Mouse (Mus musculus) MEL (cell line): ENCODE results near the gene Vpreb3. TPM values are rescaled to one million over a fixed set of nuclear protein-coding genes. Genes with fewer than 3 reads are reported as not detected.

ENCODE experiments used
- DNase-seq: peaks from one replicate; pipeline ENCODE4 v3.0.0; 2011; ENCODE audit warnings: low read depth, low spot score
- H3K27ac ChIP-seq: 2 replicates; pipeline ENCODE4 v1.5.1; 2012; ENCODE audit warnings: low read depth, mild to moderate bottlenecking, control low read depth, low read length, moderate library complexity; ENCODE audit not compliant: control insufficient read depth
- H3K27me3 ChIP-seq, 2 experiments: fragments of 150-350 bp in 1 of 2; sonication (generic) in 1 of 2; 2 replicates each; pipeline ENCODE4 v1.6.1; 2012; ENCODE audit warnings: low read length in 2 of 2, mild to moderate bottlenecking in 2 of 2, improper control_type of control experiment in 1 of 2, moderate library complexity in 1 of 2; ENCODE audit not compliant: insufficient read depth in 2 of 2, control insufficient read depth in 1 of 2
- H3K36me3 ChIP-seq, 2 experiments: 2 replicates each; pipeline ENCODE4 v1.6.1; 2012 to 2014; ENCODE audit warnings: low read length in 2 of 2, improper control_type of control experiment in 1 of 2, inconsistent platforms in 1 of 2, mild to moderate bottlenecking in 1 of 2; ENCODE audit not compliant: insufficient read depth in 2 of 2, control insufficient read depth in 1 of 2
- H3K4me1 ChIP-seq, 2 experiments: fragments of 150-350 bp in 1 of 2; sonication (generic) in 1 of 2; 2 replicates each; pipeline ENCODE4 v1.6.1; 2012; ENCODE audit warnings: low read length in 2 of 2, improper control_type of control experiment in 1 of 2, mild to moderate bottlenecking in 1 of 2; ENCODE audit not compliant: insufficient read depth in 2 of 2, control insufficient read depth in 1 of 2
- H3K4me3 ChIP-seq, 2 experiments: fragments of 150-350 bp in 1 of 2; sonication (generic) in 1 of 2; 2 replicates each; pipeline ENCODE4 v1.5.1; 2012; ENCODE audit warnings: low read depth in 2 of 2, low read length in 2 of 2, mild to moderate bottlenecking in 2 of 2, moderate library complexity in 2 of 2, control low read depth in 1 of 2, improper control_type of control experiment in 1 of 2; ENCODE audit not compliant: control insufficient read depth in 1 of 2, insufficient read depth in 1 of 2
- H3K79me2 ChIP-seq: 2 replicates; pipeline ENCODE4 v1.6.1; 2012; ENCODE audit warnings: mild to moderate bottlenecking, low read length, moderate library complexity; ENCODE audit not compliant: control insufficient read depth, poor library complexity, insufficient read depth
- H3K9ac ChIP-seq: 2 replicates; pipeline ENCODE4 v1.6.1; 2012; ENCODE audit warnings: low read depth, mild to moderate bottlenecking, control low read depth, low read length, moderate library complexity; ENCODE audit not compliant: control insufficient read depth, poor library complexity, severe bottlenecking
- H3K9me3 ChIP-seq: fragments of 150-350 bp; sonication (generic); replicated peaks from 2 replicates; pipeline ENCODE4 v1.6.1; 2012; ENCODE audit warnings: mild to moderate bottlenecking, low read length, improper control_type of control experiment, moderate library complexity; ENCODE audit not compliant: insufficient read depth
- CHD2 ChIP-seq: IDR thresholded peaks from 2 replicates; pipeline ENCODE4 v1.6.1; 2011; ENCODE audit warnings: low read length, improper control_type of control experiment
- CTCF ChIP-seq, 3 experiments: IDR thresholded peaks in 2 of 3; conservative IDR thresholded peaks in 1 of 3; 2 replicates each; pipeline ENCODE4 v1.5.1; 2011 to 2012; ENCODE audit warnings: low read length in 3 of 3, low read depth in 2 of 3, mild to moderate bottlenecking in 2 of 3, improper control_type of control experiment in 1 of 3, inconsistent platforms in 1 of 3, mixed read lengths in 1 of 3, moderate library complexity in 1 of 3; ENCODE audit not compliant: control insufficient read depth in 1 of 3, insufficient read depth in 1 of 3, poor library complexity in 1 of 3, severe bottlenecking in 1 of 3
- ELF1 ChIP-seq: IDR thresholded peaks from 2 replicates; pipeline ENCODE4 v1.6.1; 2014; ENCODE audit warnings: low read depth, mild to moderate bottlenecking, inconsistent platforms, low read length, improper control_type of control experiment, moderate library complexity
- EP300 ChIP-seq, 2 experiments: IDR thresholded peaks; 2 replicates each; pipeline ENCODE4 v1.6.1; 2011; ENCODE audit warnings: improper control_type of control experiment in 2 of 2, low read length in 2 of 2, low read depth in 1 of 2, mild to moderate bottlenecking in 1 of 2
- HCFC1 ChIP-seq: IDR thresholded peaks from 2 replicates; pipeline ENCODE4 v1.6.1; 2012; ENCODE audit warnings: low read depth, mild to moderate bottlenecking, inconsistent platforms, low read length, improper control_type of control experiment, moderate library complexity
- JUND ChIP-seq: IDR thresholded peaks from 2 replicates; pipeline ENCODE4 v1.6.1; 2011; ENCODE audit warnings: low read depth, mild to moderate bottlenecking, improper control_type of control experiment, low read length
- MEF2A ChIP-seq: IDR thresholded peaks from 2 replicates; pipeline ENCODE4 v1.6.1; 2014; ENCODE audit warnings: low read depth, mild to moderate bottlenecking, inconsistent platforms, low read length, improper control_type of control experiment; ENCODE audit not compliant: poor library complexity, insufficient replicate concordance, severe bottlenecking; ENCODE audit errors: extremely low read depth
- MXI1 ChIP-seq: IDR thresholded peaks from 2 replicates; pipeline ENCODE4 v1.6.1; 2011; ENCODE audit warnings: mild to moderate bottlenecking, low read depth, low read length, improper control_type of control experiment
- MYB ChIP-seq: IDR thresholded peaks from 2 replicates; pipeline ENCODE4 v1.6.1; 2011; ENCODE audit warnings: mild to moderate bottlenecking, low read depth, low read length, improper control_type of control experiment
- POLR2AphosphoS5 ChIP-seq: IDR thresholded peaks from 2 replicates; pipeline ENCODE4 v1.6.1; 2012; ENCODE audit warnings: low read depth, borderline replicate concordance, mild to moderate bottlenecking, inconsistent platforms, low read length, moderate library complexity, mixed read lengths
- SMC3 ChIP-seq: IDR thresholded peaks from 2 replicates; pipeline ENCODE4 v1.6.1; 2011; ENCODE audit warnings: low read depth, low read length, improper control_type of control experiment
- TBP ChIP-seq: IDR thresholded peaks from 2 replicates; pipeline ENCODE4 v1.8.0; 2011; ENCODE audit warnings: low read depth, low read length, improper control_type of control experiment
- TCF12 ChIP-seq: IDR thresholded peaks from 2 replicates; pipeline ENCODE4 v1.6.1; 2014; ENCODE audit warnings: low read depth, mild to moderate bottlenecking, inconsistent platforms, low read length, improper control_type of control experiment, moderate library complexity
- USF2 ChIP-seq, 2 experiments: IDR thresholded peaks; 2 replicates each; pipeline ENCODE4 v1.6.1; 2011 to 2012; ENCODE audit warnings: improper control_type of control experiment in 2 of 2, low read length in 2 of 2, borderline replicate concordance in 1 of 2, inconsistent platforms in 1 of 2, low read depth in 1 of 2, mild to moderate bottlenecking in 1 of 2; ENCODE audit not compliant: insufficient read depth in 1 of 2
- polyA plus RNA-seq, 2 experiments: library from polyadenylated mRNA; stranded (reverse) in 1 of 2; unstranded in 1 of 2; fragments of >175 nt in 1 of 2; fragments of >200 nt in 1 of 2; gene quantifications; 2 replicates each; pipeline versions ENCODE4 v1.2.1 to v1.2.4; 2012; ENCODE audit warnings: low replicate concordance in 2 of 2, low read depth in 1 of 2; ENCODE audit not compliant: insufficient read length in 2 of 2, insufficient read depth in 1 of 2, missing spikeins in 1 of 2
- total RNA-seq: library from RNA; depleted of rRNA; stranded (reverse); fragments of 300-350 nt; gene quantifications from 2 replicates; pipeline ENCODE4 v1.2.3, GENCODE M21; 2012

Gene Vpreb3
- total and polyA plus RNA-seq, 3 experiments: 0.27 to 0.88 TPM; not detected in 1

DNA sequence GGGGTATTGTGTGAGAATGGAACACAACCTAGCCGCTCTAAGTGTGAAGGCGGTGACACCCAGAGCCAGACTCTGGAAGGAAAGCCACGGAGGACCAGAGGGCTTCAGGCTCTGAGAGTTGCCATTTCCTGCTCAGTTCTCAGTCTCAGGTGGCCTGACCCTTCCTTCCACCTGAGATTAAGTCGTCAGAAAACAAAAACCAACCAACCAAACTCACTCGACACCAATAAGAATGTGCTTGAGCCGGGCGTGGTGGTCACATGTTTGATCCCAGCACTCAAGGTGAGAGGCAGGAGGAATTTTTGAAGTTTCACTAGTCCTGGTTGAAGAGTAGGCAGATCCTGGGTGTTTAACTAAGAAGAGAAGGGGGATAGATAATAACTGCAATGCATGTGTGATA lies 3.0 kb downstream of the Vpreb3 start:
- H3K4me1 ChIP-seq: peaks cover 0 to 20% of the 10 kb centered on the region in 2 experiments; a peak in 3 of 4 replicates
- H3K27me3 ChIP-seq: no peaks in the 10 kb centered on the region; a peak in 1 of 4 replicates
- H3K79me2 ChIP-seq: no peaks in the 10 kb centered on the region
- H3K9ac ChIP-seq: no peak overlapping the region
- no peaks in the 10 kb centered on the region for H3K9me3 ChIP-seq
- TF ChIP-seq POLR2AphosphoS5: no peak
- no peak for TF ChIP-seq MYB
- TF ChIP-seq EP300 (IDR thresholded peaks at IDR 0.05; ENCODE audit: low read depth in 1 of 2, low read length in 2 of 2): no peak
- TF ChIP-seq TBP: no peak
- TF ChIP-seq CHD2: no peak
- no peak for TF ChIP-seq USF2 (IDR thresholded peaks at IDR 0.05; ENCODE audit: borderline replicate concordance in 1 of 2, insufficient read depth in 1 of 2, low read depth in 1 of 2, low read length in 2 of 2)
- no peak for TF ChIP-seq MXI1
- no peak for TF ChIP-seq SMC3
- no peak for TF ChIP-seq HCFC1
- TF ChIP-seq TCF12: no peak
- no peak for DNase-seq
- no peak overlapping the region for H3K4me3 ChIP-seq
- no peak overlapping the region for H3K27ac ChIP-seq
- H3K36me3 ChIP-seq: peaks cover 0 to 11% of the 10 kb centered on the region in 2 experiments; a peak in 2 of 4 replicates

DNA sequence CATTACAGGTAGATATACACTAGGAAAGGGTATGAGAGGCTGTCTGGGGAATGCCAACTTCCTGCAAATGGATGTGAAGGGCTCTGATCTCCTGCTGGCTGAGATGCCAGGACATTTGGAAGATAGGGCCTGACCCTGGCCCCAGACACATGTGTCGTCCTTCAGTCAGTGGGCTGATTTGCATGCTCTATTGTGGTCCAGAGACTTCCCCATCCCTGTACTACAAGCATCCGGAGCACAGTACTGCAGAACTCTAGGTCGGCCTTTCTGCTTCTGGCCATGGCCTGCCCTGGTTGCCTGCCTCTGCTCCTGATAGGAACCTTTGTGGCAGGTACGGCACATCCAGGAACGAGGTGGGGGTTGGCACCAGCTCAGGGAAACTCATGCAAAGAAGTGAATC lies 5.2 kb downstream of the Vpreb3 start:
- TF ChIP-seq JUND (no peak), CTCF (IDR thresholded peaks at IDR 0.05 in 2 of 3, conservative IDR thresholded peaks at IDR 0.05 in 1 of 3; ENCODE audit: control insufficient read depth in 1 of 3, insufficient read depth in 1 of 3, low read depth in 2 of 3, low read length in 3 of 3, poor library complexity in 1 of 3, severe bottlenecking in 1 of 3) (no peak), MEF2A (no peak), ELF1 (no peak)
- no peak for DNase-seq
- Histone ChIP-seq H3K4me1 (peaks cover 0 to 5% of the 10 kb centered on the region in 2 experiments; a peak in 3 of 4 replicates), H3K27ac (no peak overlapping the region), H3K36me3 (peaks cover 0 to 2% of the 10 kb centered on the region in 2 experiments; a peak in 2 of 4 replicates), H3K27me3 (peaks cover 0 to 4% of the 10 kb centered on the region in 2 experiments; a peak in 1 of 4 replicates), H3K9ac (no peak overlapping the region), H3K9me3 (no peaks in the 10 kb centered on the region), H3K79me2 (no peaks in the 10 kb centered on the region), H3K4me3 (no peak overlapping the region)
